Mouse (Mus musculus): ENCODE measurements around the gene Mrpl3. TPM values are rescaled to one million over a fixed set of nuclear protein-coding genes. Genes with fewer than 3 reads are reported as not detected.

The Mrpl3 gene
- polyA plus RNA-seq, 1 experiment, result 65.4 TPM

DNA sequence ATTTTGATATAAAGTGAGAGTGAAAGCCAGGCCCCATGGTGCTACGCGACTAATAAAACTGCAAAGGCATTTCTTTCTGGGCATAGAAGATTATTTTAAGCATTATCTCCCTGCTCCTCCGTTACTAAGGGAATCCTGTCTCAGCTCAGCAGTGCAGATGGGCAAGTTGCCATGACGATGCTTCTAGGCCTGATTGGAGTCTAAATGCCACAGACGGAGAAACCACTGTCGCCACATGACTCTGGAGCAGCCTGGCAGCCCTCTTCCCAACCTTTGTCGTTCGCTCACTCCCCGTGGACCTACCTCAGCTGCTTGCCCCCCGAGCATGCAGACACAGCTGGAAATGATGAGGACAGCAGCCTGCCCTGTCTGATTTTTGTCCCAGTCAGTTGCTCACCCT lies 4.7 kb upstream of the Mrpl3 start:
- no peaks in the 10 kb centered on the region for H3K27me3 ChIP-seq (ENCODE audit: control insufficient read depth, insufficient read depth, low read length)
- 9% methylated on average over 10 of the region's 10 CpGs for WGBS
- no peak overlapping the region for H3K4me3 ChIP-seq (replicated peaks; ENCODE audit: insufficient read depth, low read depth, low read length)
- peak in 1 of 2 experiments; percentile 12 for DNase-seq
- TF ChIP-seq CTCF (IDR thresholded peaks at IDR 0.05; ENCODE audit: borderline replicate concordance, insufficient read depth, low read depth, low read length) (no peak), POLR2A (IDR thresholded peaks at IDR 0.05; ENCODE audit: borderline replicate concordance, insufficient read depth, low read length) (no peak)
- no peak overlapping the region for H3K27ac ChIP-seq (ENCODE audit: insufficient read depth, low read length)
- peaks cover 3% of the 10 kb centered on the region; the same call in 1 of the 2 replicates for H3K4me1 ChIP-seq (ENCODE audit: control insufficient read depth, insufficient read depth, low read length)

DNA sequence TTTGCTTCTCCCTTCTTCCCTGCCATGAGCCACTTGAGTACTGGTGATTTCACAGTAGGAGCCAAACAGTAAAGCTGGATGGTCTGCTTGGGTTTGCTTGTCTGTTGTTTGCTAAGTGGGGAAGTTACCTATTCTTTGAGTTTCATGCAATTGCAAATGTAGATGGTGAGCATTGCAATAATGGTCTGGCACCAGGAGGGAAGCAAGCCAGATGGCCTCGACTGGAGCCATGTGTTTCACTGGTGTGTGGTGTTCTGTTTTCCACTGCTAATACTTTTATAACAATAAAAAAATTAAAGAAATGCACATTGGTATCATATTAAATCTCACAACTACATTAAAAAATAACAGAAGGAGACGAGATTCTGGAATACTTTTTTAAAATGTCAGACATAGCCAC lies 3.4 kb upstream of the Mrpl3 start:
- Histone ChIP-seq H3K27me3 (ENCODE audit: control insufficient read depth, insufficient read depth, low read length) (no peaks in the 10 kb centered on the region), H3K4me3 (replicated peaks; ENCODE audit: insufficient read depth, low read depth, low read length) (no peak overlapping the region), H3K4me1 (ENCODE audit: control insufficient read depth, insufficient read depth, low read length) (peaks cover 3% of the 10 kb centered on the region; the same call in 1 of the 2 replicates), H3K27ac (ENCODE audit: insufficient read depth, low read length) (no peak overlapping the region)
- TF ChIP-seq CTCF (IDR thresholded peaks at IDR 0.05; ENCODE audit: borderline replicate concordance, insufficient read depth, low read depth, low read length), result no peak
- DNase-seq, result no peak
- WGBS, result 39% methylated on average over 2 of the region's 2 CpGs

DNA sequence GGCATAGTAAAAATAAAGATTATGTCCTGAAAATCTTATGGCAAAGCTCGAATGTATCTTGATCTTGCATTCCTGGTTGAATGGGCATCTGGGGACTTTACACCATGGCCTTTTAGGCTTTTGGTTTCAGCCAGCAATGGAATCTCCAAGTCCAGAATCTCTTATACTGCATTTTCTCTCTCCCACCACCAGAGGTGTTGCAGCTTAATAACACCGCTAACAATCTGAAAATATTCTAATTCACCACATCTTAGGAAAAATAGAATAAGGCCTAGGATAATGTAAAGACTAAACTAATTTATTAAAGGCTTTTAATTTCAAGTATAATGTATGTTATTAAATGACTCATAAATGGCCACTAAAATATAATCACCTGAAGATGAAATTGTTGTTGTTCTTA lies 2.8 kb upstream of the Mrpl3 start:
- DNase-seq, result no peak
- H3K27me3 ChIP-seq (ENCODE audit: control insufficient read depth, insufficient read depth, low read length), result no peaks in the 10 kb centered on the region
- peaks cover 3% of the 10 kb centered on the region; the same call in 1 of the 2 replicates for H3K4me1 ChIP-seq (ENCODE audit: control insufficient read depth, insufficient read depth, low read length)
- no peak overlapping the region for H3K27ac ChIP-seq (ENCODE audit: insufficient read depth, low read length)
- WGBS, result 60% methylated on average over 2 of the region's 2 CpGs
- no peak overlapping the region for H3K4me3 ChIP-seq (replicated peaks; ENCODE audit: insufficient read depth, low read depth, low read length)
- no peak for TF ChIP-seq POLR2A (IDR thresholded peaks at IDR 0.05; ENCODE audit: borderline replicate concordance, insufficient read depth, low read length)
- no peak for TF ChIP-seq CTCF (IDR thresholded peaks at IDR 0.05; ENCODE audit: borderline replicate concordance, insufficient read depth, low read depth, low read length)

DNA sequence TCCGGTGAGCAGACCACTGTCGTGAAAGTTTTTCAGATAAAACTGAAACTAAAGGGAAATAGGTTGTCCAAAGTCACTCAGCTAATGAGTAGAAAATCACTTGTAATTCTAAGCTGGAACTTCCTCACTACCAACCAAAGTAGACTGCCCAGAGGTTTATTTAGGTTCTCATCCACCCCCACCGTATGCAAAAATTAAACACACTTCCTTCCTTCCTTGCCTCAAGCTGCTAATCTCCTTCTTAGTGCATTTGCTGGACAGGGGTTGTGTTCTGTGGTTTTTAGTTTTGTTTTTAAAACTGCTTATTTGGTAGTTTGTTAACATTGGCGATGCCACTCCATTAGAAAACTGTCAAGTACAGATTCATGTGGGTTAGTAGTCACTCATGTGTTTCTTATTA lies 773 bp downstream of the Mrpl3 start:
- H3K27me3 ChIP-seq (ENCODE audit: control insufficient read depth, insufficient read depth, low read length), result no peaks in the 10 kb centered on the region
- DNase-seq, result no peak
- TF ChIP-seq CTCF (IDR thresholded peaks at IDR 0.05; ENCODE audit: borderline replicate concordance, insufficient read depth, low read depth, low read length), result no peak
- no peak for TF ChIP-seq POLR2A (IDR thresholded peaks at IDR 0.05; ENCODE audit: borderline replicate concordance, insufficient read depth, low read length)
- H3K4me1 ChIP-seq (ENCODE audit: control insufficient read depth, insufficient read depth, low read length), result peaks cover 3% of the 10 kb centered on the region; the same call in 1 of the 2 replicates
- H3K4me3 ChIP-seq (replicated peaks; ENCODE audit: insufficient read depth, low read depth, low read length), result peak overlapping the region; percentile 67
- H3K27ac ChIP-seq (ENCODE audit: insufficient read depth, low read length), result no peak overlapping the region
- 51% methylated on average over 4 of the region's 4 CpGs for WGBS

DNA sequence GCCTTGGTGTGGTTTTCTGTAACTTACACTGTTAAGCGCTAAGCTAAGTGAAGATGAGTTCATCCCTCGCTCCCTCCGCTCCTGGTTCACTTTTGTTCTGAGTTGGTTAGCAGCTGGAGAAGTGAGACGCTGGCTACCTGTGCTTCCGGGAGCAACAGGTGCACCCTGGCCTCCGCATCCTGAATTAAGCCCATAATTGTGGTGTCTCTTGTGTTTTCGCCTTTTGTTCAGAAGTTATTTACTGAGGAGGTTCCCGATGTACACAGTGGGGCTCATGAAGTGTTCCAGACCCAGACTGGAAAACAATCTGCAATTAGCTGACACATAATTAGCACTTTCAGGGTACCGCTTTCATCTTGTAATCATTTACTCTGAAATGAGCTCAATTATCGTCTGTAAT lies 16.1 kb downstream of the Mrpl3 start:
- 98% methylated on average over 10 of the region's 10 CpGs for WGBS
- TF ChIP-seq POLR2A (IDR thresholded peaks at IDR 0.05; ENCODE audit: borderline replicate concordance, insufficient read depth, low read length) (no peak), CTCF (IDR thresholded peaks at IDR 0.05; ENCODE audit: borderline replicate concordance, insufficient read depth, low read depth, low read length) (no peak)
- H3K27ac ChIP-seq (ENCODE audit: insufficient read depth, low read length), result no peak overlapping the region

DNA sequence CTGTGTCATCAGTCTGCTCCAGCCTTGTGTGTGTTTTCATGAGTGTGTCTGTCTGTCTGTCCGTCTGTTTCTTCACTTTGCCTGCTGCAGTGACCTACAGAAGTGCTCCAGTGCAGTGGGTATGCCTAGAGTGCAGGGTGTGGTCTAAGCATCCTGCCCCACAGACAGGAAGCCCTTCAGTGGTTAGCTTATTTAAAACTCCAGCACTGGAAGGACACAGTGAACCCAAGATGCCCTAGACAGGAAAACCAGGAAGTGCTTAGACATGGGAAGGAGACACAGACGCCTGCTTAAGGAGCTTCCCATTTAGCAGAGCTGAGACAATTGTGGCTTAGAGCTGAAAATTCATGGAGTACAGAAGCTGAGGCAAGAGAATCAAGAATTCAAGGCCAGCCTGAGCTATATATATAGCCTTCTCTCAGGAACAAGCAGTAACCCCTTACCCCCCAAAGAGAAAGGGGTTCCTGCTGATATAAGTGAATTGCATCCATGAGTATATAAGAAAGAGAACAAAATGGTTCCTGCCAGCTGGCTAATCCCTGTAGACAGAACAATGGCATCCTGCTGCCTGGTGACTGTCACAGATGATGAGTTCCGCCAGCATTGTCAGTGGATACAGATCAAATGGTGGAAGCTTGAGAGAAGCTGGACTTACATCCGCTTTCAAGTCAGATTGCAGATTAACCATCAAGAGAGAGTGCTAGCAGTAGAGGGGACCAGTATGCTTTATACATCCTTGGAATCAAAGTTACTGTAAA lies 20.1 kb downstream of the Mrpl3 start:
- H3K4me3 ChIP-seq (replicated peaks; ENCODE audit: insufficient read depth, low read depth, low read length), result no peak overlapping the region
- no peak for TF ChIP-seq CTCF (IDR thresholded peaks at IDR 0.05; ENCODE audit: borderline replicate concordance, insufficient read depth, low read depth, low read length)
- TF ChIP-seq POLR2A (IDR thresholded peaks at IDR 0.05; ENCODE audit: borderline replicate concordance, insufficient read depth, low read length), result no peak

More for the DNA sequence above, 16.1 kb downstream of the Mrpl3 start:
- no peak overlapping the region for H3K4me3 ChIP-seq (replicated peaks; ENCODE audit: insufficient read depth, low read depth, low read length)
- no peaks in the 10 kb centered on the region; the same call in 1 of the 2 replicates for H3K4me1 ChIP-seq (ENCODE audit: control insufficient read depth, insufficient read depth, low read length)
- no peaks in the 10 kb centered on the region for H3K27me3 ChIP-seq (ENCODE audit: control insufficient read depth, insufficient read depth, low read length)
- no peak for DNase-seq

DNA sequence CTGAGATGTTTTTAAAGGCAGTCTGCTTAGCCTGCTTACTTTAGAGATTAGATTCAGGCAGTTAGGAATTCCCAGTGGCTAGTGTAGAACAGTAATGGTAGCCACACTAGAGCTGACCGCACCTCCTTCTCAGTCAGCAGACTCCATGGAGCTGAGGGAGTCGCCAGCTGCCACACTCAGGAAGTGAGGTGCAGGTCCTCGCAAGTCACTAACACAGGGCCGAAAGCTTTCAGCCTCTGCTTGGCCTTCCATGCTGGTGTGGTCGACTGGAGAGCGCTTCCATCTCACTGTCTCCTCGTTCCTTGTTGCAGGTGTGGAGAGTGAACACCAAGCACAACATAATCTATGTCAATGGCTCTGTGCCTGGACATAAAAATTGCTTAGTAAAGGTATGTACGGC lies 21.8 kb downstream of the Mrpl3 start:
- no peak for DNase-seq
- no peak overlapping the region for H3K4me3 ChIP-seq (replicated peaks; ENCODE audit: insufficient read depth, low read depth, low read length)
- H3K27ac ChIP-seq (ENCODE audit: insufficient read depth, low read length), result no peak overlapping the region
- TF ChIP-seq CTCF (IDR thresholded peaks at IDR 0.05; ENCODE audit: borderline replicate concordance, insufficient read depth, low read depth, low read length) (no peak), POLR2A (IDR thresholded peaks at IDR 0.05; ENCODE audit: borderline replicate concordance, insufficient read depth, low read length) (no peak)
- H3K27me3 ChIP-seq (ENCODE audit: control insufficient read depth, insufficient read depth, low read length), result no peaks in the 10 kb centered on the region
- WGBS, result 91% methylated on average over 8 of the region's 8 CpGs
- no peaks in the 10 kb centered on the region; the same call in 1 of the 2 replicates for H3K4me1 ChIP-seq (ENCODE audit: control insufficient read depth, insufficient read depth, low read length)

More for the DNA sequence above, 20.1 kb downstream of the Mrpl3 start:
- Histone ChIP-seq H3K27me3 (ENCODE audit: control insufficient read depth, insufficient read depth, low read length) (no peaks in the 10 kb centered on the region), H3K4me1 (ENCODE audit: control insufficient read depth, insufficient read depth, low read length) (no peaks in the 10 kb centered on the region; the same call in 1 of the 2 replicates), H3K27ac (ENCODE audit: insufficient read depth, low read length) (no peak overlapping the region)
- no peak for DNase-seq
- 51% methylated on average over 4 of the region's 4 CpGs for WGBS

DNA sequence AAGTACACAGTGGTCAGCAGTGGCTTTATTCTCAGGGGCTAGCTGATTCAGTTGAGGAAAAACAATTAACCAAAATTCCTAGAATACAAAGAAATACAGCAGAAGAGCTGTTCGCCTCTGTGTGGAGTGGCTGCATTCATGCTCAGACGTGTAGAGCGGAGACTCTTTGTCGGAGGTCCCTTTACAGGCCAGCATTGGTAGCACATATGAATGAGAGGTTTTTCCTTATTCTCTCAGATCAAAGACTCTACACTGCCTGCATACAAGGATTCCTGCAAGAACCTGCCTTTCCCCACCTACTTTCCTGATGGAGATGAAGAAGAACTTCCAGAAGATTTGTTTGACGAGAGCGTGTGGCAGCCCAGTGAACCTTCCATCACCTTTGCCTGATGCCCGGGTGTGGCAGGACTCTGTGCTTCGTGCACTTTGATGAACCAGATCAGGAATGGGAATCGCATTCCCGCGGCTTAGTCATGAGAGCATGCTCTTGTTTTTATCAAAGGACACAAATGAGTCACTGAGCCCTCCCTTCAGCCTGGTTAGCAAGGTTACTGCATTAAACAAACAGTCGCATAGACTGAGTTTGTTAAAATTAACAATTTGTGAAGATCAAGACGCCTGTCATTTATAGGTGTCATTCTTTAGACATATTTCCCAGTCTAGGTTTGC lies 23.9 kb downstream of the Mrpl3 start:
- Histone ChIP-seq H3K27ac (ENCODE audit: insufficient read depth, low read length) (no peak overlapping the region), H3K27me3 (ENCODE audit: control insufficient read depth, insufficient read depth, low read length) (no peaks in the 10 kb centered on the region), H3K4me1 (ENCODE audit: control insufficient read depth, insufficient read depth, low read length) (no peaks in the 10 kb centered on the region; the same call in 1 of the 2 replicates), H3K4me3 (replicated peaks; ENCODE audit: insufficient read depth, low read depth, low read length) (no peak overlapping the region)
- 93% methylated on average over 13 of the region's 13 CpGs for WGBS
- TF ChIP-seq POLR2A (IDR thresholded peaks at IDR 0.05; ENCODE audit: borderline replicate concordance, insufficient read depth, low read length) (no peak), CTCF (IDR thresholded peaks at IDR 0.05; ENCODE audit: borderline replicate concordance, insufficient read depth, low read depth, low read length) (no peak)
- no peak for DNase-seq
